Mouse (Mus musculus): ENCODE measurements around the gene Lrrc26. TPM values are rescaled to one million over a fixed set of nuclear protein-coding genes. Genes with fewer than 3 reads are reported as not detected.

Lrrc26 gene
- polyA plus RNA-seq, 1 experiment from 2014 or later = 0.14 TPM

GRCm38 (mm10) chr2:25267746-25268309 lies 21.9 kb upstream of the Lrrc26 start:
- WGBS = 82% methylated on average over 4 of the region's 4 CpGs
- Histone ChIP-seq H3K9me3 (replicated peaks) (no peaks in the 10 kb centered on the region), H3K4me1 (peaks cover 70% of the 10 kb centered on the region), H3K27ac (no peak overlapping the region; the same call in 1 of the 2 replicates), H3K4me3 (no peak overlapping the region), H3K27me3 (peaks cover 22% of the 10 kb centered on the region), H3K4me2 (no peak overlapping the region), H3K9ac (0 out of 2 replicates have a peak overlapping the region, but pooled peaks have one; percentile 30), H3K36me3 (ENCODE audit: poor library complexity, severe bottlenecking) (peaks cover 32% of the 10 kb centered on the region)
- ATAC-seq = no peak

GRCm38 (mm10) chr2:25271827-25272511 lies 17.7 kb upstream of the Lrrc26 start, which contains the start of the genes Ssna1 and Anapc2:
Gene Ssna1 (minus strand): TSS chr2:25272438.
Gene Anapc2 (plus strand): TSS chr2:25272478.
- Histone ChIP-seq H3K4me1 (peaks cover 48% of the 10 kb centered on the region), H3K36me3 (ENCODE audit: poor library complexity, severe bottlenecking) (peaks cover 64% of the 10 kb centered on the region), H3K4me2 (peak within 1 kb of the TSS; percentile 91), H3K9me3 (replicated peaks) (no peaks in the 10 kb centered on the region), H3K27ac (peak within 1 kb of the TSS; percentile 68), H3K9ac (peak within 1 kb of the TSS; percentile 92), H3K27me3 (no peaks in the 10 kb centered on the region), H3K4me3 (peak within 1 kb of the TSS; percentile 85)
- WGBS = under 1% methylated on average over 55 of the region's 55 CpGs
- peak; percentile 95 for ATAC-seq

- peak overlapping the region; percentile 1; the same call in 1 of the 2 replicates for H3K27ac ChIP-seq
- peak; percentile 72 for ATAC-seq
- no peaks in the 10 kb centered on the region for H3K27me3 ChIP-seq
Observed at GRCm38 (mm10) chr2:25272515-25272914, 17.2 kb upstream of the Lrrc26 start.

GRCm38 (mm10) chr2:25273010-25273409 lies 16.7 kb upstream of the Lrrc26 start:
- Histone ChIP-seq H3K36me3 (ENCODE audit: poor library complexity, severe bottlenecking) (peaks cover 70% of the 10 kb centered on the region), H3K27me3 (no peaks in the 10 kb centered on the region), H3K27ac (no peak overlapping the region), H3K4me3 (peak overlapping the region; percentile 85), H3K4me2 (peak overlapping the region; percentile 91), H3K4me1 (peaks cover 38% of the 10 kb centered on the region), H3K9me3 (replicated peaks) (no peaks in the 10 kb centered on the region), H3K9ac (peak overlapping the region; percentile 92)
- 44% methylated on average over 16 of the region's 16 CpGs for WGBS
- ATAC-seq = no peak

More at GRCm38 (mm10) chr2:25272515-25272914, 17.2 kb upstream of the Lrrc26 start:
- WGBS = under 1% methylated on average over 29 of the region's 29 CpGs
- peaks cover 43% of the 10 kb centered on the region for H3K4me1 ChIP-seq
- peaks cover 69% of the 10 kb centered on the region for H3K36me3 ChIP-seq (ENCODE audit: poor library complexity, severe bottlenecking)
- H3K9me3 ChIP-seq (replicated peaks) = no peaks in the 10 kb centered on the region
- peak overlapping the region; percentile 85 for H3K4me3 ChIP-seq
- peak overlapping the region; percentile 92 for H3K9ac ChIP-seq
- H3K4me2 ChIP-seq = peak overlapping the region; percentile 91

- Histone ChIP-seq H3K9me3 (replicated peaks) (no peaks in the 10 kb centered on the region), H3K36me3 (ENCODE audit: poor library complexity, severe bottlenecking) (peaks cover 97% of the 10 kb centered on the region), H3K4me3 (no peak overlapping the region), H3K9ac (no peak overlapping the region), H3K27me3 (no peaks in the 10 kb centered on the region), H3K4me1 (peaks cover 5% of the 10 kb centered on the region; the same call in 1 of the 2 replicates), H3K27ac (no peak overlapping the region), H3K4me2 (no peak overlapping the region)
- peak; percentile 55; the same call in 1 of the 2 replicates for ATAC-seq
- WGBS = 59% methylated on average over 13 of the region's 13 CpGs
Observed at GRCm38 (mm10) chr2:25278928-25279882, 10.5 kb upstream of the Lrrc26 start.

- H3K4me2 ChIP-seq = no peak overlapping the region
- H3K9me3 ChIP-seq (replicated peaks) = no peaks in the 10 kb centered on the region
- no peak for ATAC-seq
- WGBS = 96% methylated on average over 2 of the region's 2 CpGs
- H3K27me3 ChIP-seq = peaks cover 32% of the 10 kb centered on the region
- H3K9ac ChIP-seq = no peak overlapping the region
- no peak overlapping the region for H3K27ac ChIP-seq
- H3K4me3 ChIP-seq = no peak overlapping the region
- peaks cover 59% of the 10 kb centered on the region for H3K36me3 ChIP-seq (ENCODE audit: poor library complexity, severe bottlenecking)
- peaks cover 11% of the 10 kb centered on the region; the same call in 1 of the 2 replicates for H3K4me1 ChIP-seq
Observed at GRCm38 (mm10) chr2:25285551-25285950, 4.2 kb upstream of the Lrrc26 start.

GRCm38 (mm10) chr2:25286314-25286713 lies 3.4 kb upstream of the Lrrc26 start:
- Histone ChIP-seq H3K27ac (no peak overlapping the region), H3K9me3 (replicated peaks) (no peaks in the 10 kb centered on the region), H3K4me2 (no peak overlapping the region), H3K36me3 (ENCODE audit: poor library complexity, severe bottlenecking) (peaks cover 51% of the 10 kb centered on the region), H3K9ac (no peak overlapping the region), H3K4me3 (no peak overlapping the region), H3K27me3 (peaks cover 40% of the 10 kb centered on the region), H3K4me1 (peaks cover 18% of the 10 kb centered on the region; the same call in 1 of the 2 replicates)
- 84% methylated on average over 1 of the region's 1 CpGs for WGBS
- ATAC-seq = no peak

GRCm38 (mm10) chr2:25286837-25287636 lies 2.7 kb upstream of the Lrrc26 start:
- Histone ChIP-seq H3K4me1 (peaks cover 19% of the 10 kb centered on the region), H3K9me3 (replicated peaks) (no peaks in the 10 kb centered on the region), H3K27ac (no peak overlapping the region), H3K36me3 (ENCODE audit: poor library complexity, severe bottlenecking) (peaks cover 46% of the 10 kb centered on the region), H3K4me3 (no peak overlapping the region), H3K4me2 (no peak overlapping the region), H3K27me3 (peaks cover 47% of the 10 kb centered on the region), H3K9ac (no peak overlapping the region)
- WGBS = 62% methylated on average over 7 of the region's 7 CpGs
- ATAC-seq = no peak

- H3K9ac ChIP-seq = no peak within 1 kb of the TSS
- H3K4me3 ChIP-seq = no peak within 1 kb of the TSS
- H3K9me3 ChIP-seq (replicated peaks) = no peaks in the 10 kb centered on the region
- no peak for ATAC-seq
- no peak within 1 kb of the TSS for H3K27ac ChIP-seq
- 85% methylated on average over 6 of the region's 6 CpGs for WGBS
- H3K4me1 ChIP-seq = peaks cover 26% of the 10 kb centered on the region
- H3K27me3 ChIP-seq = peaks cover 58% of the 10 kb centered on the region
- no peak within 1 kb of the TSS for H3K4me2 ChIP-seq
- peaks cover 36% of the 10 kb centered on the region for H3K36me3 ChIP-seq (ENCODE audit: poor library complexity, severe bottlenecking)
Observed at GRCm38 (mm10) chr2:25287927-25288649, 1.6 kb upstream of the Lrrc26 start, which contains the start of gene Tmem210. Gene Tmem210 (plus strand): TSS chr2:25288145.

- Histone ChIP-seq H3K4me2 (no peak overlapping the region), H3K9ac (no peak overlapping the region), H3K27me3 (peaks cover 65% of the 10 kb centered on the region), H3K4me1 (peaks cover 26% of the 10 kb centered on the region), H3K36me3 (ENCODE audit: poor library complexity, severe bottlenecking) (peaks cover 29% of the 10 kb centered on the region), H3K4me3 (no peak overlapping the region), H3K27ac (no peak overlapping the region), H3K9me3 (replicated peaks) (no peaks in the 10 kb centered on the region)
- ATAC-seq = no peak
- 75% methylated on average over 7 of the region's 7 CpGs for WGBS
Observed at GRCm38 (mm10) chr2:25288734-25289345, 875 bp upstream of the Lrrc26 start.
